Mouse (Mus musculus) kidney, postnatal 25 days (tissue): ENCODE data around the gene Ppef1.
"Not testable (repeated sequence)": the region's sequence is repeated elsewhere in the genome, so short reads cannot be mapped to it uniquely, and the experiment has no call there.

Source experiments
- DNase-seq, 2 experiments: peaks; one replicate each; pipeline ENCODE4 v3.0.0; 2021; ENCODE audit warnings: mixed read lengths in 2 of 2

Ppef1 gene

DNA sequence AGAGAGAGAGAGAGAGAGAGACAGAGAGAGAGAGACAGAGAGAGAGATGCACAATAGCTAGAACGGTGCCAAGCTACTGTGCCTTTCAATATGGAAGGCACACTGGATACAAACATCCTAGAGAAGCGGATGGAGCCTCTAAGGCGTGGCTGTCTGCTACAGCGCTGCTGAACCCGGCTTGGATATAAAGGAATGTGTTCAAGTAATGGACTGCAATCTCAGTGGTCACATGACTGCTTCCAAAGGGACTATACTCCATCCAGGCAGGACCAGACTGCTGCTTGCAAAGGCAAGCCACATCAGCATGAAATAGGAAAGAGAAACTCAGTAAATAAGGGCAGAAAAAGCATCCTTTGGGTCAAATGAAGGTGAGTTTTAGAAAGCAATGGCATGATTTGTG, at the start of gene Ppef1:
Gene Ppef1, minus strand, starts transcription at position 116 of the 400 bp plus-strand sequence.
- DNase-seq, result no peak

DNA sequence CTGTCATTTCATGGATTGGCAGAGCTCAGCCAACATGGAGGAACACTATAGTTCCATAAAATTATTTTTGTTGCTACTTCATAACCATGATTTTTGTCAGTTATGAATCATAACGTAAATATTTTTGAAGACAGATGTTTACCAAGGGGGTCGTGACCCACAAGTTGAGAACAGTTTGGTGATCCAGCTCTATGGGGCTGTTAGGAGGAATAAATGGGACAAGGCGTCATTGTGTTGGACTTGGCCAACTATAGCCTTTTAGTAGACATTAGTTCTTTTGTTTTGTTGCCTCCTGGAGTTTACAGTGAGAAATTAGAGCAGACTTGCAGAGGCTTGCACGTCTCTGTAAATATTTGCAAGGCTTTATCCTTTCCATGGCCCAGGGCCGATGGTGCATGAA, 46.7 kb upstream of the Ppef1 start:
- no peak for DNase-seq

DNA sequence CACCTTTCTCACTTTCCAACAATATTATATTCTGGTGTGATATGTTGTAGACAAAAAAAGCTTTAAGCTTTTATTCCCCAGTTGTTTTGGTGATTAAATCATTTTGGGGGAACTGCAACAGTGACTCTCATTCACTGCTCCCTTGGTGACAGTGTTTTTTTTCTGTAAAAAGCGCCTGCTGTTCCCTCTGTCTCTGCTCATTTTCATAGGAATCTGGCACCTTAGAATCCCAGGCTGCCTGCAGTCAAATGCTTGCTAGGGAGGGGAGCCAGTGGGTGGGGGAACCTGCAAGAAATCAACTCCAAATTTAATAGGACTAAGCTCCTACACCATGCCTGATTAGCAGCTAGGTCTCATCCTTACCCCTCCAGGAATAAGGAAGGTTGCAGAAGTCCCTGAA, 37.5 kb upstream of the Ppef1 start:
- DNase-seq, result no peak

DNA sequence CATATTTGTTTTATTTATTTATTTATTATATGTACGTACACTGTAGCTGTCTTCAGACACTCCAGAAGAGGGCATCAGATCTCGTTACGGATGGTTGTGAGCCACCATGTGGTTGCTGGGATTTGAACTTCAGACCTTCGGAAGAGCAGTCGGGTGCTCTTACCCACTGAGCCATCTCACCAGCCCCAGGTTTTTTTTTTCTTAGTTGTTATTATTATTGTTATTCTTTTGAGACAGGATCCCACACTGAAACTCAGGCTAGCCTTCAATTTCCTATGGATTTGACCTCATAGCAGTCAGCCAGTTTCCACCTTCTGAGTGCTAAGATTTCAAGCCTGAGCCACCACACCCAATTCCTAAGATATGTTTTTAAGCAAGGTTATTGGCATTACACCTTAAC, 34.1 kb upstream of the Ppef1 start:
- not testable (repeated sequence) for DNase-seq

GRCm38 (mm10) chrX:160767713-160768112, 32.1 kb upstream of the Ppef1 start, which contains the start of gene Rs1:
Gene Rs1 (plus strand): TSS chrX:160768013.
- DNase-seq, result no peak

GRCm38 (mm10) chrX:160766233-160766616, 30.7 kb upstream of the Ppef1 start:
- peak in 1 of 2 experiments; percentile 59 for DNase-seq

GRCm38 (mm10) chrX:160765389-160766232, 30.0 kb upstream of the Ppef1 start:
- DNase-seq, result peak; percentile 90 to 94

DNA sequence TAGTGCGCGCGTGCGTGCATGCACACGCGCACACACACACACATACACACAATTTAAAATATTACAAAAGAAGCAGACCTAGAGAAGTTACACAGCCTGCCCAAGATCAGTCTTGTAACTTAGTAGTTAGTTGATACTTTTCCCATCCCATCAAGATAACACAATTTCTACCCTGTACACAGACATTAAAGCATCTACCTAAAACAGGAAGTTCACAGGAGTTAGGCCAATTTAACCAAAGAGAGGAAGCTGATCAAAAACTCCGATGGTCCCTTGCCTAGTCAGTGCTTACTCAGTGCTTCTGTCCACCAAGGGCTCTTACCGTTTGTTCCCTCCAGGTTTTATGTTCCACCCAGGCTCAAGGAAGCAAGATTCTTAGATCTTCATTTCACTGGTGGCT, 15.2 kb upstream of the Ppef1 start:
- no peak for DNase-seq

- no peak for DNase-seq
Observed at GRCm38 (mm10) chrX:160748653-160749052, 13.1 kb upstream of the Ppef1 start.

GRCm38 (mm10) chrX:160745399-160745798, 9.8 kb upstream of the Ppef1 start:
- DNase-seq, result no peak

DNA sequence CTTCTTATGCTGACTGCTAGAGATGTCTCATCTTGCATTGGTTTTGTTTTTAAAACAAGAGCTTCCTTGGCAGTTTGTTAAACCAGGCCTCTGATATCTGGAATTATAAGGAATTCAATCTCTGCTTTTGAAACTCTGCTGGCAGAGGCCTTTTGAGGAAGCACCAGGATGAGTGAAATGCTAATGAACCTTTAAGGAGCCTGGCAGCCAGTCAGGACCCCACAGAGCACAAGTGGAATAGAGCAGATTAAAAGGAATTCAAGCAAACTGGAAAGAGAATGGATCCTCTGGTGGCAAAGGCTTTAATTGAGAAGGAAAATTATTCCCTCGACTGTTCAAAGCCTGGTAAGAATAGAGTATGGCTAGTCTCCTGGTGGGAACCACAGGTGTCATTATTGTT, 36.4 kb downstream of the Ppef1 start:
- no peak for DNase-seq

GRCm38 (mm10) chrX:160691559-160691958, 44.0 kb downstream of the Ppef1 start:
- no peak for DNase-seq

GRCm38 (mm10) chrX:160690094-160690493, 45.5 kb downstream of the Ppef1 start:
- DNase-seq, result no peak

DNA sequence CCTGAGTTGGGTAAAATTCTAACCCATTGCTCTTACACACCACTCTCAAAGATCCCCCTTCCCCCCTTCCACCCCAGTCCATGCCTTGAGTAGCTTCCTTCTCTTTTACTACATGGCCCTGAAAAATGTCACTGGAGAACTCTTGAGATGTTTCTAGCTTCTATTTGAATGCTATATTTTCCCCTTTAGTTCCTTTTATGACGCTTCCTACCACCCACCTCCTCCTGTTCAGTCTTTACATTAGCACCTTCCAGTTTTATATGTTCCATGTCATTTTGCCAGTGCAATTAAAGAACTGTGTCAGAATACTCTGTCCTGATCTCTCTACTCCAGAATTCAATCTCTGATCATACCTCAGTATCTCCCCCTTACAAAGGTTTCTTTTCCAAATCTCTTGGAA, 65.6 kb downstream of the Ppef1 start:
- DNase-seq, result no peak

DNA sequence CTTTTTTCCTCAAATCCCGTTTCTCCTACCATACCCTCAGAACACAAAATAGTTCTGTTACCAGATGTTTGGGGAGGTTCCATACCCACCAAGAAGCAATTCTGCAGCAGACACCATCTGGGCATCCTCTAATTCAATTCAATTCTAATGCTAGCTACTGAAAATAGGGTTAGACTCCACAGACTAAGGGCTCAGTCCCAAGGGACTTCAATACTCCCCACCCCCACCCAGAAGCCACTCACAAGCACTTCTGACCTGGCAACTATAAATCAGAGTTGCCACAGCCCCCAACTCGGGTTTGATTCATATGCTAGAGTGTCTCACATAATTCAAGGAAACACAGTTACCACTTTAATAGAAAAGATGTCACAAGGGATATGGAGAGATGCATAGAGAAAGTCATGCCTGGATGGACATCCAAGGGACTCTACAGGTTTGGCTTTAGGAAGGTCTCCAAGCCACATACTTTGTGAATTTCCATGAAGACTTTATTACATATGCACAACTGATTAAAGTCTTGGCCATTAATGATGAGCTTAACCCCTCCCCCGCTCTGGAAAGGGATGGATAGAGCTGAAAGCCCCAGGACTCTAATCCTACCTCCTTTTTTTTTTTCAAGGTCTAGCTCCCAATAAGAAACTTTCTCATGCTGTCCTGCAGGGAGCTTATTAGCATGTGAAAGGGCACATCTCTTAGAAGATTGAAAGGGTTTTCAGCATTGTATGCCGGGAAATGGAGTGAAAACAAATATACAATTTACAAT, 124.5 kb downstream of the Ppef1 start:
- no peak for DNase-seq

GRCm38 (mm10) chrX:160610482-160610881, 125.1 kb downstream of the Ppef1 start:
- DNase-seq, result no peak

- DNase-seq, result peak in 1 of 2 experiments; percentile 61
Observed at GRCm38 (mm10) chrX:160609849-160610248, 125.7 kb downstream of the Ppef1 start.

- no peak for DNase-seq
Observed at GRCm38 (mm10) chrX:160603981-160604541, 131.5 kb downstream of the Ppef1 start.

DNA sequence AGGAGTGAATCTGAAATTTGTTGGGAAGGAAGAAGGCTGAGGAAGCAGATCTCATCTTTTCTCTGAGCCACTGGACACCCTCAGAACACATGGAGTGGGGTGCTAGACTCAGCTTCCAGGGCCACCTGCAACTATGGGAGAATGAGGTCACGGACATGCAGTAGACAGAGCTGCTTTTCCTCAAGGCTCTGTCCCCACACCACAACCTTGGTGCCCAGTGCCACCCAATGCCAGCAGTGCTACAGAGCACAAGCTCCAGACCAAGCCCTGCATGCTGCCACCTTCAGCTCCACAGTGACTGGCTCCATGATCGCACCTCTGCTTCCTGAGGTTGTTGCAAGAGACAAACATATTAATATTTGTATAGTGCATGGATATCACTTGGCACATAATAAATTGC, 132.2 kb downstream of the Ppef1 start:
- no peak for DNase-seq

DNA sequence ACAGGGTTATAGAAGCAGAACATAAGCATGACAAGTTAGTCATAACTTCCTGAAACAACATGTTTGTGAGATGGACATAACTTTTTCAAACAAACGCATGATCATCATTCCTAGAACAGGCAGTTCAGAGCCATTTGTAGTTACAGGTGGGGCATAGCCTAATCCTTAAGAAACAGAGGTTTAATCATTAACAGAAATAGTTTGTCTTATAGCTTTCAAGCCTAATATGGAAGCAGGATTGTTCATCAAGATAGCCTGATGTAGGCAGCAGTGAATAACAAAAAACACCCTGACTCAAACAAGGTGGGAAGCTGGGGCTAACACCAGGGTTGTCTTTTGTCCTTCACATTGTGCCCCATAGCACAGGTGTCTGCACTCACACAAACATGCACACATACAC, 132.8 kb downstream of the Ppef1 start:
- no peak for DNase-seq

- peak; percentile 46 to 57 for DNase-seq
Observed at GRCm38 (mm10) chrX:160601053-160601452, 134.5 kb downstream of the Ppef1 start.

GRCm38 (mm10) chrX:160598562-160599458, 136.8 kb downstream of the Ppef1 start:
- DNase-seq, result peak; percentile 14 to 62

- no peak for DNase-seq
Observed at GRCm38 (mm10) chrX:160598055-160598454, 137.5 kb downstream of the Ppef1 start.
